Mouse (Mus musculus) E14TG2a.4 (cell line): ENCODE measurements at regions not wholly inside any gene's neighbourhood (a gene's known extent, or its start where the extent isn't known, plus 50 kb on each side); places are given as distances from the start of the nearest gene placed in this dataset.
"Not testable (repeated sequence)": the region's sequence is repeated elsewhere in the genome, so short reads cannot be mapped to it uniquely, and the experiment has no call there.

Experiments used
- H3K27me3 ChIP-seq: 2 replicates; pipeline ENCODE4 v1.6.1; 2014; ENCODE audit warnings: low read length, control low read depth; ENCODE audit not compliant: insufficient read depth
- H3K36me3 ChIP-seq: 2 replicates; pipeline ENCODE4 v1.6.1; 2014; ENCODE audit warnings: low read length, control low read depth; ENCODE audit not compliant: insufficient read depth
- H3K4me1 ChIP-seq: replicated peaks from 2 replicates; pipeline ENCODE4 v1.6.1; 2014; ENCODE audit warnings: low read depth, low read length, control low read depth
- H3K4me3 ChIP-seq: replicated peaks from 2 replicates; pipeline ENCODE4 v1.5.1; 2014; ENCODE audit warnings: mild to moderate bottlenecking, low read length
- H3K9me3 ChIP-seq: 2 replicates; pipeline ENCODE4 v1.6.1; 2014; ENCODE audit warnings: low read length, control low read depth
- CTCF ChIP-seq: conservative IDR thresholded peaks from 2 replicates; pipeline ENCODE4 v1.5.1; 2014; ENCODE audit warnings: low read length
- NANOG ChIP-seq: IDR thresholded peaks from 2 replicates; pipeline ENCODE4 v1.6.1; 2014; ENCODE audit warnings: borderline replicate concordance, low read length, mixed read lengths
- POU5F1 ChIP-seq: IDR thresholded peaks from 2 replicates; pipeline ENCODE4 v1.6.1; 2014; ENCODE audit warnings: low read length, borderline replicate concordance

GRCm38 (mm10) chr3:98968811-98969210, 75.8 kb upstream of the Hao2 start:
- TF ChIP-seq CTCF (no peak), POU5F1 (no peak), NANOG (no peak)
- no peak overlapping the region for H3K4me3 ChIP-seq
- H3K27me3 ChIP-seq: no peaks in the 10 kb centered on the region
- H3K4me1 ChIP-seq: no peaks in the 10 kb centered on the region
- H3K9me3 ChIP-seq: no peaks in the 10 kb centered on the region
- no peaks in the 10 kb centered on the region for H3K36me3 ChIP-seq

DNA sequence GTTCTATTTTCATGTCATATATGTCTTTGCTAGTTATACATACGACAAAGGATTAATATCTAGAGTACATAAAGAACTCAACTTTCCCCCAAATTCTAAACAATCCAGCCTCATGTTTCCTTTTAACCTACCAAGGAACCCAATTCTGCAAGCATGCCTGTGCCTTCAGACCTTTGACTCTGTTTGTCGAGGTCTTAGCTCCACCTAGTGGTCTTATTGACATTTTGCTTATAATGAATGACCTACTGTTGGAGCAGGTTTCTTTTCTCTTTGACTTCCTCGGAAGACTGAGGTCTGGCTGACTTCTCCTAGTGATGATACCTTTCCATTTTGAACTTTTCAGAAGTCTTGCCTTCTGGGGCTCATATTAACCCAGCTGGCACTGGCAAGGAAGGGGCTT, 82.7 kb upstream of the Hao2 start:
- Histone ChIP-seq H3K36me3 (no peaks in the 10 kb centered on the region), H3K9me3 (no peaks in the 10 kb centered on the region), H3K27me3 (no peaks in the 10 kb centered on the region), H3K4me1 (no peaks in the 10 kb centered on the region), H3K4me3 (no peak overlapping the region)
- TF ChIP-seq CTCF (peak; percentile 42), POU5F1 (no peak), NANOG (no peak)

DNA sequence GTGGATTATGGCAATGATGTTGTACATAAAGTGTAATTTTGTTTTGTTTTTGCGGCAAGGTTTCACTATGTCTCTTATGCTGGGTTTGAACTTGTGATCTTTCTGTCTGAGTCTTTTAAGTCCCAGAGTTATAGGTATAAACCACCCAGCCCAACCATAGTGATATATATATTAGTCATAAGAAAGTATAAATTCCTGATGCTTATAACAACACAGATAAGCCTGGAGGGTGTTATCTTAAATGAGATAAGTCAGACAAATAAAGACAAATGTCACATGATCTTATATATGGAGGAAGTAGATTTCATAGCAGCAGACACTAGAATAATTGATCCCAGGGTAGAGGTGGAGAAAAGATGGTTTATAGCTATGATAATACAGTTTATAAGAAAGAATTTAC, 89.7 kb upstream of the Hao2 start:
- H3K36me3 ChIP-seq: no peaks in the 10 kb centered on the region
- no peak overlapping the region for H3K4me3 ChIP-seq

GRCm38 (mm10) chr3:98987266-98987665, 94.2 kb upstream of the Hao2 start:
- H3K27me3 ChIP-seq, H3K4me3 ChIP-seq, H3K4me1 ChIP-seq, H3K36me3 ChIP-seq, H3K9me3 ChIP-seq: not testable (repeated sequence)

More for the DNA sequence above, 89.7 kb upstream of the Hao2 start:
- TF ChIP-seq CTCF: no peak
- TF ChIP-seq NANOG: no peak
- no peak for TF ChIP-seq POU5F1
- no peaks in the 10 kb centered on the region for H3K27me3 ChIP-seq
- no peaks in the 10 kb centered on the region for H3K4me1 ChIP-seq
- no peaks in the 10 kb centered on the region for H3K9me3 ChIP-seq

GRCm38 (mm10) chr3:98990801-98991200, 97.8 kb upstream of the Hao2 start:
- Histone ChIP-seq H3K9me3 (peaks cover 20% of the 10 kb centered on the region), H3K4me3 (no peak overlapping the region), H3K27me3 (no peaks in the 10 kb centered on the region), H3K36me3 (no peaks in the 10 kb centered on the region), H3K4me1 (0 out of 2 replicates have a peak, but pooled peaks cover 5% of the 10 kb centered on the region)
- no peak for TF ChIP-seq CTCF
- TF ChIP-seq NANOG: no peak
- no peak for TF ChIP-seq POU5F1

DNA sequence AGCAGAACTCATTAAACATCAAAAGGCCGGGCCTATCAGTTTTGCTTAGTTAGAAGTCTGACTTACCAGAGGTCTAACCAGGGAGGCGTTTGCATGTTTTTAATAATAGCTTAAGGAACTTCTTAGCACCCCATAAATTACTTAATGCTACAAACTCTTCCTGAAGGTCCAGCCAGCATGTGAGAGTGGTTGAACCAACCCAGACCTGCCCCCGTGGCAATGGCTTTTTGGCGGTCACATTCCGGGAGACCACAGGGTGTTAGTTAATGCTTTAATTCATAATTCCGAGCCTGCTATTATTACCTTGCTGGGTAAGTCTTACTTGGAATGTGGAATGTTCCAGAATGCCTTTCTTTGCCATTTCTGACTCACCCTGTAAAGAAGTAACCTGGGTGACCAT, 98.2 kb upstream of the Hao2 start:
- H3K4me3 ChIP-seq: no peak overlapping the region
- no peaks in the 10 kb centered on the region for H3K27me3 ChIP-seq
- H3K4me1 ChIP-seq: 0 out of 2 replicates have a peak, but pooled peaks cover 5% of the 10 kb centered on the region
- H3K36me3 ChIP-seq: no peaks in the 10 kb centered on the region
- no peak for TF ChIP-seq POU5F1
- TF ChIP-seq CTCF: no peak
- TF ChIP-seq NANOG: no peak
- peaks cover 24% of the 10 kb centered on the region for H3K9me3 ChIP-seq

DNA sequence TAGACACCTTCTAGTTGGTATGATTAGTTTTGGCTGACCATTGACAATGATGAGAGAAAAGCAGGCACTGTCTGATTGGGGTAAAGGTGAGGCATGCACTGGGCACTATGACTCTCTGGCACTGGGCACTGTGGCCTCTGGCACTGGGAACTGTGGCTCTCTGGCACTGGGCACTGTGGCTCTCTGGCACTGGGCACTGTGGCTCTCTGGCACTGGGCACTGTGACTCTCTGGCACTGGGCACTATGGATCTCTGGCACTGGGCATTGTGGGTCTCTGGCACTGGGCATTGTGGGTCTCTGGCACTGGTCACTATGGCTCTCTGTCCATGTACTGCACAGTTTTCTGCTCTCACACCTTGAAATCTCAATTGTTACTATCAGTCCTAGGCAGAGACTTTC, 101.0 kb upstream of the Hao2 start:
- TF ChIP-seq POU5F1 (no peak), NANOG (no peak), CTCF (no peak)
- peaks cover 36% of the 10 kb centered on the region for H3K9me3 ChIP-seq
- no peaks in the 10 kb centered on the region for H3K36me3 ChIP-seq
- 0 out of 2 replicates have a peak, but pooled peaks cover 5% of the 10 kb centered on the region for H3K4me1 ChIP-seq
- H3K27me3 ChIP-seq: no peaks in the 10 kb centered on the region
- H3K4me3 ChIP-seq: no peak overlapping the region

- Histone ChIP-seq H3K9me3 (no peaks in the 10 kb centered on the region), H3K4me3 (no peak overlapping the region), H3K27me3 (no peaks in the 10 kb centered on the region), H3K4me1 (no peaks in the 10 kb centered on the region), H3K36me3 (no peaks in the 10 kb centered on the region)
- TF ChIP-seq POU5F1: no peak
- TF ChIP-seq CTCF: no peak
- no peak for TF ChIP-seq NANOG
These were observed 110.2 kb upstream of the Wars2 start for GRCm38 (mm10) chr3:99030636-99031035.

- peaks cover 7% of the 10 kb centered on the region; the same call in 1 of the 2 replicates for H3K9me3 ChIP-seq
- no peaks in the 10 kb centered on the region for H3K27me3 ChIP-seq
- TF ChIP-seq NANOG: no peak
- no peaks in the 10 kb centered on the region for H3K36me3 ChIP-seq
- H3K4me3 ChIP-seq: no peak overlapping the region
- H3K4me1 ChIP-seq: no peaks in the 10 kb centered on the region
These were observed 94.7 kb upstream of the Wars2 start for GRCm38 (mm10) chr3:99046190-99046589.
